Comparison of ENCODE assay signal across 32 mouse cellular contexts in the genomic region with DNA sequence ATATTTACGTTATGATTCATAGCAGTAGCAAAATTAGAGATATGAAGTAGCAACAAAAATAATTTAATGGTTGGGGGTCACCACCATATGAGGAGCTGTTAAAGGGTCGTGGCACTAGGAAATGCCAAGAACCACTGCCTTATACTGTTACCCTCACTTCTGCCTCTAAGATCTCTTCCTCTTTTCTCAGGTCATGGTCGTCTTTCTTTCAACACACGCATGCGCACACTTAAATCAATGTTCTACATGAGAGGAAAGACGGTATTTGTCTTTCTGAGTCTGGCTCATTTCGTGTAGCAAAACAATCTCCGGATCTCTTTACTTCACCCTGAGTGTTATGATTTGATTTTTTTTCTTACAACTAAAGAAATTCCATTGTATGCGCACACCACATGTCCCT. TPM values are rescaled to one million over a fixed set of nuclear protein-coding genes. Genes with fewer than 3 reads are reported as not detected.
"Had no signal": no experiment of that assay in that cellular context is flagged by ENCODE, and none has a peak within 500 bp of the region (broad histone marks: within the 10 kb centered on the region; RNA-seq: fewer than 3 reads in every experiment).

No protein-coding gene starts in this region.

- H3K4me3 ChIP-seq: layer of hippocampus, adult 2 months; limb, embryonic 10.5 days; limb, embryonic 13.5 days; liver, embryonic 12.5 days; liver, embryonic 15.5 days; lung, embryonic 15.5 days; midbrain, embryonic 15.5 days; neural tube, embryonic 12.5 days; neural tube, embryonic 15.5 days had no signal

- H3K9me3 ChIP-seq: limb, embryonic 10.5 days; limb, embryonic 13.5 days; liver, embryonic 12.5 days; liver, embryonic 15.5 days; lung, embryonic 15.5 days; midbrain, embryonic 15.5 days; neural tube, embryonic 12.5 days; neural tube, embryonic 15.5 days had no signal

- H3K4me2 ChIP-seq: limb, embryonic 13.5 days; liver, embryonic 12.5 days; liver, embryonic 15.5 days; lung, embryonic 15.5 days; midbrain, embryonic 11.5 days; midbrain, embryonic 15.5 days; neural tube, embryonic 12.5 days; neural tube, embryonic 15.5 days had no signal

- ATAC-seq: liver, embryonic 12.5 days; midbrain, embryonic 15.5 days had no signal

- H3K9ac ChIP-seq: limb, embryonic 13.5 days; liver, embryonic 12.5 days; liver, embryonic 15.5 days; lung, embryonic 15.5 days; midbrain, embryonic 15.5 days; neural tube, embryonic 12.5 days; neural tube, embryonic 15.5 days had no signal

- H3K36me3 ChIP-seq: midbrain, embryonic 15.5 days; neural tube, embryonic 12.5 days; neural tube, embryonic 15.5 days had no signal

- DNase-seq: kidney, adult 18-20 months; kidney, adult 9 months; kidney, postnatal 14 days; kidney, postnatal 4 days; layer of hippocampus, adult 9-11 months; liver; lung, adult 18-20 months; lung, postnatal 10 days; lung, postnatal 36 days; right cerebral cortex, adult 18-20 months; right cerebral cortex, postnatal 14 days; right cerebral cortex, postnatal 4 days; thymus, adult 2 months; thymus, postnatal 36 days had no signal

- H3K4me1 ChIP-seq: limb, embryonic 10.5 days; limb, embryonic 13.5 days had no signal

- H3K27me3 ChIP-seq: limb, embryonic 13.5 days; liver, embryonic 12.5 days; liver, embryonic 15.5 days; lung, embryonic 15.5 days; midbrain, embryonic 15.5 days; neural tube, embryonic 12.5 days; neural tube, embryonic 15.5 days had no signal

- H3K27ac ChIP-seq: layer of hippocampus, adult 2 months; limb, embryonic 10.5 days; limb, embryonic 13.5 days; liver, embryonic 12.5 days; liver, embryonic 15.5 days; lung, embryonic 15.5 days; midbrain, embryonic 15.5 days; neural tube, embryonic 12.5 days; neural tube, embryonic 15.5 days; stomach, postnatal 0 days had no signal

RNA-seq across cellular contexts. Expression of gene Olfr1393, which starts 8.3 kb away (rescaled TPM):
- total RNA-seq: layer of hippocampus, adult 2 months; layer of hippocampus, postnatal 25 days; megakaryocyte-erythroid progenitor cell, adult 5-6 weeks had no signal
- polyA plus RNA-seq: kidney, embryonic 16.5 days; limb, embryonic 10.5 days; limb, embryonic 13.5 days; liver, embryonic 15.5 days; lung, embryonic 15.5 days; midbrain, embryonic 11.5 days; midbrain, embryonic 15.5 days; neural tube, embryonic 12.5 days; neural tube, embryonic 15.5 days; stomach, embryonic 14.5 days; stomach, postnatal 0 days had no signal

RNA-seq across cellular contexts. Expression of gene Olfr1392, which starts 15.3 kb away (rescaled TPM):
- total RNA-seq: layer of hippocampus, adult 2 months; layer of hippocampus, postnatal 25 days; left cerebral cortex, adult 18-20 months; megakaryocyte-erythroid progenitor cell, adult 5-6 weeks had no signal
- polyA plus RNA-seq: kidney, embryonic 16.5 days; limb, embryonic 10.5 days; limb, embryonic 13.5 days; liver, embryonic 12.5 days; liver, embryonic 15.5 days; lung, embryonic 15.5 days; midbrain, embryonic 11.5 days; neural tube, embryonic 12.5 days; neural tube, embryonic 15.5 days; stomach, postnatal 0 days had no signal

RNA-seq across cellular contexts. Expression of gene Olfr10, which starts 34.8 kb away (rescaled TPM):
- total RNA-seq: layer of hippocampus, adult 2 months; layer of hippocampus, postnatal 25 days; left cerebral cortex, adult 18-20 months; left cerebral cortex, postnatal 25 days; megakaryocyte-erythroid progenitor cell, adult 5-6 weeks had no signal
- polyA plus RNA-seq: kidney, embryonic 16.5 days; limb, embryonic 10.5 days; limb, embryonic 13.5 days; liver, embryonic 12.5 days; liver, embryonic 15.5 days; lung, embryonic 15.5 days; midbrain, embryonic 11.5 days; midbrain, embryonic 15.5 days; neural tube, embryonic 12.5 days; neural tube, embryonic 15.5 days; stomach, embryonic 14.5 days; stomach, postnatal 0 days; thymus, adult 2 months; urinary bladder, adult 2 months had no signal

RNA-seq across cellular contexts. Expression of gene Olfr1391, which starts 52.8 kb away (rescaled TPM):
- total RNA-seq: layer of hippocampus, adult 2 months; layer of hippocampus, postnatal 25 days; left cerebral cortex, adult 18-20 months; left cerebral cortex, postnatal 25 days; megakaryocyte-erythroid progenitor cell, adult 5-6 weeks had no signal
- polyA plus RNA-seq: kidney, embryonic 16.5 days; limb, embryonic 10.5 days; limb, embryonic 13.5 days; liver, embryonic 12.5 days; liver, embryonic 15.5 days; lung, embryonic 15.5 days; midbrain, embryonic 11.5 days; midbrain, embryonic 15.5 days; neural tube, embryonic 12.5 days; neural tube, embryonic 15.5 days; stomach, embryonic 14.5 days; stomach, postnatal 0 days; thymus, adult 2 months; urinary bladder, adult 2 months had no signal
